Mouse (Mus musculus) heart, embryonic 10.5 days (tissue): ENCODE data around the gene Brd3. TPM values are rescaled to one million over a fixed set of nuclear protein-coding genes. Genes with fewer than 3 reads are reported as not detected.

Experiments
- microRNA-seq: library from miRNA; unstranded; fragments of <30 nt; microRNA quantifications from one replicate; pipeline ENCODE4, GENCODE M21; 2017
- polyA plus RNA-seq: library from polyadenylated mRNA; unstranded; fragments of >200 nt; fragmentation: Nextera tagmentation; extraction: Ambion mirVana; gene quantifications from 2 replicates; pipeline ENCODE4 v1.2.1, GENCODE M21; 2016

Brd3 gene
- polyA plus RNA-seq, 1 experiment from 2014 or later: 135 TPM

Small RNA genes within 50 kb of the gene (microRNA-seq; reads per million reads assigned to microRNA genes)
- gene Gm24049: not detected
- not detected for gene Mir7578

Other genes with a start within 250 kb of the Brd3 start
- 5.1 and 8.1 TPM in 2 replicates for gene Vav2, start 80.6 kb downstream of the Brd3 start, polyA plus RNA-seq
- 2.3 and 3.3 TPM in 2 replicates for gene Brd3os, start 65.3 kb downstream of the Brd3 start, polyA plus RNA-seq
- gene Wdr5, start 7.5 kb upstream of the Brd3 start, polyA plus RNA-seq: 44.3 and 57.8 TPM in 2 replicates
- 6.4 and 8.0 TPM in 2 replicates for gene Rxra, start 168.8 kb upstream of the Brd3 start, polyA plus RNA-seq